Mouse (Mus musculus) intestine, embryonic 14.5 days (tissue): ENCODE data around the gene Usp12. TPM values are rescaled to one million over a fixed set of nuclear protein-coding genes. Genes with fewer than 3 reads are reported as not detected.

ENCODE experiments used
- ATAC-seq: fragments of 200-750 bp; cut with Nextera tagmentation; replicated peaks from 2 replicates; pipeline ENCODE4 v1.8.0; 2017; ENCODE audit warnings: low read depth, moderate number of reproducible peaks, moderate TSS enrichment, moderate library complexity; ENCODE audit not compliant: low FRiP score, low TSS enrichment
- DNase-seq: peaks from one replicate; pipeline ENCODE4 v3.0.0-alpha.2; 2018; ENCODE audit warnings: low spot score
- H3K27ac ChIP-seq: fragments of 300-500 bp; sonication (generic); 2 replicates; pipeline ENCODE4 v1.5.1; 2014; ENCODE audit warnings: low read depth, mild to moderate bottlenecking, control low read depth
- H3K27me3 ChIP-seq: fragments of 300-500 bp; sonication (generic); replicated peaks from 2 replicates; pipeline ENCODE4 v1.6.1; 2014; ENCODE audit warnings: low read length, control low read depth; ENCODE audit not compliant: control insufficient read depth, insufficient read depth
- H3K36me3 ChIP-seq: fragments of 300-500 bp; sonication (generic); 2 replicates; pipeline ENCODE4 v1.6.1; 2014; ENCODE audit warnings: low read length, control low read depth; ENCODE audit not compliant: control insufficient read depth, insufficient read depth
- H3K4me1 ChIP-seq: fragments of 300-500 bp; sonication (generic); replicated peaks from 2 replicates; pipeline ENCODE4 v1.6.1; 2014; ENCODE audit warnings: low read length, control low read depth, mixed read lengths; ENCODE audit not compliant: control insufficient read depth, insufficient read depth
- H3K4me2 ChIP-seq: fragments of 300-500 bp; sonication (generic); 2 replicates; pipeline ENCODE4 v1.6.1; 2014; ENCODE audit warnings: low read length
- H3K4me3 ChIP-seq: fragments of 300-500 bp; sonication (generic); 2 replicates; pipeline ENCODE4 v1.5.1; 2014; ENCODE audit warnings: low read depth, low read length, control low read depth, mixed read lengths
- H3K9ac ChIP-seq: fragments of 300-500 bp; sonication (generic); 2 replicates; pipeline ENCODE4 v1.6.1; 2014; ENCODE audit warnings: mild to moderate bottlenecking, low read length
- H3K9me3 ChIP-seq: fragments of 300-500 bp; sonication (generic); 2 replicates; pipeline ENCODE4 v1.6.1; 2016; ENCODE audit warnings: low read length, control low read depth; ENCODE audit not compliant: control insufficient read depth
- WGBS: fragments of 180-500 bp; shearing (Covaris S2); extraction: QIAGEN DNeasy Blood & Tissue Kit; methylation state at CpG from one replicate; pipeline ENCODE4 v1.1.7; 2014; 5-methylcytosine and 5-hydroxymethylcytosine counted together
- polyA plus RNA-seq: library from polyadenylated mRNA; unstranded; fragments of >200 nt; fragmentation: Nextera tagmentation; extraction: Ambion mirVana; gene quantifications from 2 replicates; pipeline ENCODE4 v1.2.1, GENCODE M21; 2014

Gene Usp12
- polyA plus RNA-seq, 1 experiment from 2014 or later: 19.2 TPM

DNA sequence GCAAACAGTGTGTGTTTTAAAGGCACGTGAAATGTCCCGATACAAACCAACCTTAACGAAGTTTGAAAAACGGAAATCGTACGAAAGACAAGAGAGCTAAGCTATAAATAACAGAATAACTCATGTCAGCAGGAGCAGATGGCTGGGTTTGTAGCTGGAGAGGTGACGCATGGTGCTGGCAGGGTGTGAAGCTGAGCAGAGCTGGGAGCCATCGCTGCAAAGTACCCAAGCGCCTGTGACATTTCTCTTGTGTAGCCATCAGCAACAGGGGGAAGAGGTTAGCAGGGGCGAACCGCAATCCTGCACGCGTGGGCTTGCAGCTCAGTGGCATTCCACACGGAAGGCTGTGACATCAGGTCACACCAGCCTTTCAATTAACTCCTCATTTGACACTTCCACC is 72.6 kb downstream of the Usp12 start:
- 0 out of 2 replicates have a peak overlapping the region, but pooled peaks have one; percentile 12 for H3K4me2 ChIP-seq
- no peak for ATAC-seq

DNA sequence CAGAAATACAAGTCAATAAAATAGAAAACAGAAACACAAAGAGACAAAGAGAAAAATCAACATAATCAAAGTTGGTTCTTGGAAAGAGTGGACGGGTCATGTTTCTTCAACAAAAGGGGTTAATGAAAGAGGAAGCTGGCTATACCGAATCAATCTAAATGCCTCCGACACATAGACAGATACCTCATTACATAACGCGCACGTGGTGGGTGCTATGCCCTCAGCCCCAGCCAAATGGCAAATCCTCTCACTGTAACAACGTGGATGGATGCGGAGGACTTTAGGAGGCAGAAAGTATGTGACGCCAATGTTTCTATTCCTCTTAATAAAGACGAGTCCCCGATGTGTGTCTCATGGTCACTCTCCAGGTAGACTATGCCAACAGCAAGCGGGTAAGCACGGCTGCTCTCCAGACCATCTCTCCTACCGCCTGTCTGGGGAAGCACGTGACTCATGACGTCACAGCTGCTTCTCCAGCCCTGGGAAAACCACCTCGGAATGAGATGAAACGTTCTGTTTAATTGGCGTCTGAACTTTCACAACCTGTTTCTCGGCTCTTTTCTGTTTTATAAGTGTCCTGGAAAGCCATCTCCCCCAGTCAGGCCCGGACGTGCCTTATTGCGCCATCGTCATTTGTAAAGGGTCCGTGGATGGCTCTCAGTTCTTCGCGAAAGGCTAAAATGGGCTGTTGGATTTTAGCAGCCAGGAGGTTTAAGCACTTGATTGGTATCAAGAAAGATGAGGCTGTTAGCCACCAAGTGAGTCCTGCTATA is 75.0 kb downstream of the Usp12 start:
- 82% methylated on average over 27 of the region's 27 CpGs for WGBS

More for the DNA sequence above, 72.6 kb downstream of the Usp12 start:
- no peak for DNase-seq
- Histone ChIP-seq H3K4me1 (peaks cover 5% of the 10 kb centered on the region), H3K9me3 (no peaks in the 10 kb centered on the region), H3K27ac (no peak overlapping the region), H3K27me3 (no peaks in the 10 kb centered on the region), H3K9ac (no peak overlapping the region), H3K36me3 (no peaks in the 10 kb centered on the region), H3K4me3 (no peak overlapping the region)
- 43% methylated on average over 14 of the region's 14 CpGs for whole genome bisulfite sequencing

DNA sequence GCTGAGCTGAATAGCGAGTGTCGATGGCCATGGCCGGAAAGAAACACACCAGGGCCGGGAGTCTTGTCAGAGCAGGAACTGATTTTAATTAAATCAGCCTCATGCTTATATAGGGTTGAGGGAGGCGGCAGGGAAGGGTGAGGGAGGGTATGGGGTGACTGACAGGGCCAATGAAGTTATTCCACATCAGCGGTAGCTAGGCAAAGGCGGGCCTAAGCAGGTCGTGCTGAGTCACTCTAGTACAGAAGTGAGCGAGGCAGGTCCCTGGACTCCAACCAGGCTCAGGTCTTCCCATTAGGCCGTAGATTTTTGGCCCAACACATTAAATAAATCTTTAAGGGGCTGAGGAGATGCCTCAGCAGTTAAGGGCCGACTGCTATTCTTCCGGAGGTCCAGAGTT is 81.0 kb downstream of the Usp12 start:
- no peak overlapping the region for H3K27ac ChIP-seq
- no peak overlapping the region for H3K9ac ChIP-seq
- DNase-seq (no peak), ATAC-seq (no peak)
- no peak overlapping the region for H3K4me2 ChIP-seq
- H3K4me1 ChIP-seq: no peaks in the 10 kb centered on the region; the same call in 1 of the 2 replicates
- H3K36me3 ChIP-seq: no peaks in the 10 kb centered on the region
- H3K9me3 ChIP-seq: no peaks in the 10 kb centered on the region
- WGBS: 90% methylated on average over 12 of the region's 12 CpGs
- H3K27me3 ChIP-seq: no peaks in the 10 kb centered on the region
- H3K4me3 ChIP-seq: no peak overlapping the region

More for the DNA sequence above, 75.0 kb downstream of the Usp12 start:
- no peak overlapping the region for H3K4me3 ChIP-seq
- no peaks in the 10 kb centered on the region for H3K9me3 ChIP-seq
- no peaks in the 10 kb centered on the region for H3K27me3 ChIP-seq
- no peak for ATAC-seq
- peaks cover 5% of the 10 kb centered on the region for H3K4me1 ChIP-seq
- H3K4me2 ChIP-seq: no peak overlapping the region
- H3K27ac ChIP-seq: no peak overlapping the region
- DNase-seq: no peak
- no peaks in the 10 kb centered on the region for H3K36me3 ChIP-seq
- H3K9ac ChIP-seq: no peak overlapping the region

DNA sequence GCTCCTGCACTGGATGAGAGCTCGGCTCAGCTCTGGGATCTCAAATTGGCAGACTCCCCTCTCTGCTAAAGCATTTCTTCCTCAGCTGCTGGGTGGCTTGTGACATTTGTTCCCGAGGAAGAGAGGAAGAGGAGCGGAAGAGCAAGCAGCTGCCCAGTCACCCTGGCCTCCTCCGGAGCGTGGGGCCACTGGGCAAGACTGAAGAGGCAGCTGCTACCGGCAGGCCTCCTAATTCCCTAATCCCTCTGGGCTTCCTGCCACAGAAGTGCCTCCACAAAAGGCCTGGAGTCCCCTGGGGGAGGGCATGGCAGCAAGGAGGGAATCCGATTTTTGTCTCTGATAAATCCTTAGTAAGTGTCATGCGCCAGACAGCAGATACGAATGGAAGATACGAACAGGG is 81.7 kb downstream of the Usp12 start:
- H3K4me3 ChIP-seq: no peak overlapping the region
- ATAC-seq (no peak), DNase-seq (no peak)
- H3K9ac ChIP-seq: no peak overlapping the region
- H3K4me1 ChIP-seq: no peaks in the 10 kb centered on the region; the same call in 1 of the 2 replicates
- H3K36me3 ChIP-seq: no peaks in the 10 kb centered on the region
- H3K27me3 ChIP-seq: no peaks in the 10 kb centered on the region
- no peak overlapping the region for H3K4me2 ChIP-seq
- H3K9me3 ChIP-seq: no peaks in the 10 kb centered on the region
- peak overlapping the region; percentile 43; the same call in 1 of the 2 replicates for H3K27ac ChIP-seq
- 61% methylated on average over 10 of the region's 10 CpGs for WGBS

DNA sequence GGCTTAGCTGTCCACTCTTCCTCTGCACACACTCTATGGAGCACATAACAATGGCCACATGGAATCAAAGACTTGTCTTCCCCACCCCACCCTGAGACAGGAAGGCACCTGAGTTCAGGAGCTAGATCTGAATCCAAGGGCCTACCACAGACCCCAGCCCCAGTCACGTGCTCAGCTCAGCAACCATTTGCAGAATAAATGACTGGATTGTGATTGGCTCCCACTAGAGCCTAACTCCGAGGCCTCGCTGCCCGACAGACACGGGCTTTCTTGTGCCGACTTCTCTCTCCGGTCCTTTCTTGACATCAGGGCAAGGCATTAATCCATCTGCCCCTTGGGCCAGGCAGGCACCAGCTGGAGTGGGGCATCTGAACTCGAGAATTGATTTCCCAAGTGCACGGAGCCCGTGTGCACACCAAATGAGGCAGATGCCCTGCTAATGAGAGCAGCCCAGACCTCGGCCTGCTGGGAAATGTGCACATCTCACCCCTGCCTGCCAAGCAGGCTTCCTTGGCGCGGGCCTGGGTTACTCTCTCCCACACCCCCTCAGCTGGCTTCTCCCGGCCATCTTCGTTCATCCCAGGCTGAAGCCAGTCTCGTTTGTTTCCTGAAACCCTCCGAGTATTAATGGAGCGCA is 82.4 kb downstream of the Usp12 start:
- no peak overlapping the region for H3K4me3 ChIP-seq
- no peak for ATAC-seq
- 66% methylated on average over 18 of the region's 18 CpGs for WGBS

DNA sequence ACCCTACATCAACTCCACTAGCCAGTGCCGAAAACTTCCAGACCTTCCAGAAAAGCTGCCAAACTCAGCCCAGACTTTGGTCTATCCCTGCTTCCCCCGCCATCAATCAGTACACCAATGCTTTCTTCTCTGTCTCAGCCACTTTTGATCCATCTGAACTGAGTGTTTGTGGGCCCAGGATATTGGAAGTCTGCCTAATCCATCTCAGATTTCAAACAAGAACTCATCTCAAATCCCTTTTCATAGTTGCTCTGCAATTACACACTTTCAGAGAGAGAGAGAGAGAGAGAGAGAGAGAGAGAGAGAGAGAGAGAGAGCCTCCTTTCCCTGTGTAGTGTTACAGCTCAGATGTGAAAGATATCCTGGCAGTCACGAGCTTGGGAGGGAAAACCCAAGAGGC is 85.4 kb downstream of the Usp12 start:
- DNase-seq: no peak
- ATAC-seq: peak; percentile 13; the same call in 1 of the 2 replicates
- Histone ChIP-seq H3K9me3 (no peaks in the 10 kb centered on the region), H3K36me3 (no peaks in the 10 kb centered on the region), H3K27me3 (no peaks in the 10 kb centered on the region), H3K4me2 (no peak overlapping the region), H3K4me1 (peaks cover 3% of the 10 kb centered on the region), H3K27ac (peak overlapping the region; percentile 57; the same call in 1 of the 2 replicates), H3K9ac (no peak overlapping the region), H3K4me3 (no peak overlapping the region)
- WGBS: 40% methylated on average over 3 of the region's 3 CpGs

More for the DNA sequence above, 82.4 kb downstream of the Usp12 start:
- Histone ChIP-seq H3K27ac (peak overlapping the region; percentile 43; the same call in 1 of the 2 replicates), H3K36me3 (no peaks in the 10 kb centered on the region), H3K9ac (no peak overlapping the region), H3K9me3 (no peaks in the 10 kb centered on the region), H3K4me1 (no peaks in the 10 kb centered on the region; the same call in 1 of the 2 replicates), H3K4me2 (no peak overlapping the region), H3K27me3 (no peaks in the 10 kb centered on the region)
- no peak for DNase-seq

DNA sequence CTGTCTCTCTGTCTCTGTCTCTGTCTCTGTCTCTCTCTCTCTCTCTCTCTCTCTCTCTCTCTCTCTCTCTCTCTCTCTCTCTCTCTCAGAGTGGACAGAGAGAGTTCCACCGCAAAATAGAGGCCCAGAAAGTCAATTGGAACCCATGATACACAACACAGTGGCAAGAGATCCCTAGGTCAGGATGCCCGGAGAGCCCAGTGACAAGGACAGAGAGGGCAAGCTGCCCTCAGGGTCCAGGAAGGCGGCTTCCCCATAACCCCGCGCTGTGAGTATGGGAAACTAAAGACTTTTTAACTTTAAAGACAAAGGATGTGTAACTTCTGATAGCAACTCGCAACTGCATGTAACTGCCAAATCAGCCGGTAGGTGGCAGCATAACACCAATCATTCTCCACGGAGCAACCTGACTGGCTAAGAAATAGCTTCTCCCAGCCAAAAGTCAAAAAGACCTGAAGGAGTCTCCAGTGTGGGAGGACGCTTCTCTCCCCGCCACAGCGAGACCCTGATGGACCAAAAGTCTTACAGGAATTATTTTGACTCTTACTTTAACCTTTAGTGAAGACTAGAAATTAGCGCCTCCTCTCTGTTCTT is 88.9 kb downstream of the Usp12 start:
- no peak overlapping the region for H3K9ac ChIP-seq

DNA sequence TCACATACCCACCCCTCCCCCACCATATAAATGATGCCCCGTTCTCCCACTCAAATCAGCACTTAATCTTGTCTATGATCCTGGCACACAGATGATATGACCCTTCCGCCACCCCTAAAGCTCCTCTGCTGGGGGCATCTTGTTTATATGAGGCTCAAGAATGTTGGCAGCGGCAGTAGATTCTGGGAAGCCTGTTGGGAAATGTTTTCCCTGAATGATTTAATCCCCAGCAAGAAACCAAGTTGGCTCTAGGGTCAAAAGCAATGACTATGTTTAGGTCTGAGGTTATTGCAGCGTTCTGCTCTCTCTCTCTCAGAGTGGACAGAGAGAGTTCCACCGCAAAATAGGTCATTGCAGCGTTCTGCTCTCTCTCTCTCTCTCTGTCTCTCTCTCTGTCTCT is 89.4 kb downstream of the Usp12 start:
- Histone ChIP-seq H3K9ac (no peak overlapping the region), H3K9me3 (no peaks in the 10 kb centered on the region), H3K4me3 (no peak overlapping the region), H3K27me3 (no peaks in the 10 kb centered on the region), H3K4me2 (no peak overlapping the region), H3K36me3 (no peaks in the 10 kb centered on the region), H3K27ac (no peak overlapping the region), H3K4me1 (peaks cover 8% of the 10 kb centered on the region; the same call in 1 of the 2 replicates)
- WGBS: 50% methylated on average over 6 of the region's 6 CpGs
- ATAC-seq: no peak
- no peak for DNase-seq

More for the DNA sequence above, 88.9 kb downstream of the Usp12 start:
- Histone ChIP-seq H3K27me3 (no peaks in the 10 kb centered on the region), H3K4me2 (no peak overlapping the region), H3K4me3 (no peak overlapping the region), H3K27ac (no peak overlapping the region), H3K4me1 (peaks cover 7% of the 10 kb centered on the region; the same call in 1 of the 2 replicates), H3K36me3 (no peaks in the 10 kb centered on the region), H3K9me3 (no peaks in the 10 kb centered on the region)
- ATAC-seq: peak; percentile 44; the same call in 1 of the 2 replicates
- WGBS: 12% methylated on average over 12 of the region's 12 CpGs
- DNase-seq: peak; percentile 99
